Mouse (Mus musculus) heart, embryonic 11.5 days (tissue): ENCODE data around the gene Cenpu. TPM values are rescaled to one million over a fixed set of nuclear protein-coding genes. Genes with fewer than 3 reads are reported as not detected.

Source experiments
- ATAC-seq: fragments of 200-750 bp; cut with Nextera tagmentation; replicated peaks from 2 replicates; pipeline ENCODE4 v1.8.0; 2017; ENCODE audit warnings: moderate library complexity; ENCODE audit not compliant: insufficient number of reproducible peaks, low FRiP score, low TSS enrichment
- H3K27ac ChIP-seq: fragments of 300-500 bp; sonication (generic); 2 replicates; pipeline ENCODE4 v1.5.1; 2014; ENCODE audit warnings: mild to moderate bottlenecking, low read depth, low read length
- H3K27me3 ChIP-seq: fragments of 300-500 bp; sonication (generic); 2 replicates; pipeline ENCODE4 v1.6.1; 2014; ENCODE audit warnings: mild to moderate bottlenecking, low read length, mixed read lengths; ENCODE audit not compliant: control insufficient read depth, insufficient read depth
- H3K36me3 ChIP-seq: fragments of 300-500 bp; sonication (generic); 2 replicates; pipeline ENCODE4 v1.6.1; 2014; ENCODE audit warnings: mild to moderate bottlenecking, low read length, moderate library complexity, mixed read lengths; ENCODE audit not compliant: control insufficient read depth, insufficient read depth
- H3K4me1 ChIP-seq: fragments of 300-500 bp; sonication (generic); 2 replicates; pipeline ENCODE4 v1.6.1; 2014; ENCODE audit warnings: low read length; ENCODE audit not compliant: control insufficient read depth, insufficient read depth
- H3K4me2 ChIP-seq: fragments of 300-500 bp; sonication (generic); 2 replicates; pipeline ENCODE4 v1.6.1; 2014; ENCODE audit warnings: mild to moderate bottlenecking, moderate library complexity
- H3K4me3 ChIP-seq: fragments of 300-500 bp; sonication (generic); 2 replicates; pipeline ENCODE4 v1.5.1; 2014; ENCODE audit warnings: low read depth, low read length
- H3K9ac ChIP-seq: fragments of 300-500 bp; sonication (generic); 2 replicates; pipeline ENCODE4 v1.6.1; 2014; ENCODE audit warnings: mild to moderate bottlenecking, low read depth, low read length, moderate library complexity
- H3K9me3 ChIP-seq: fragments of 300-500 bp; sonication (generic); replicated peaks from 2 replicates; pipeline ENCODE4 v1.6.1; 2016; ENCODE audit warnings: low read length; ENCODE audit not compliant: control insufficient read depth
- WGBS: fragments of 180-500 bp; shearing (Covaris S2); extraction: QIAGEN DNeasy Blood & Tissue Kit; methylation state at CpG from one replicate; pipeline ENCODE4 v1.1.7; 2014; ENCODE audit not compliant: insufficient replicate concordance; 5-methylcytosine and 5-hydroxymethylcytosine counted together
- polyA plus RNA-seq: library from polyadenylated mRNA; unstranded; fragments of >200 nt; fragmentation: Nextera tagmentation; extraction: Ambion mirVana; gene quantifications from 2 replicates; pipeline ENCODE4 v1.2.1, GENCODE M21; 2014

Gene Cenpu
- polyA plus RNA-seq, 1 experiment from 2014 or later, result 18.4 TPM

DNA sequence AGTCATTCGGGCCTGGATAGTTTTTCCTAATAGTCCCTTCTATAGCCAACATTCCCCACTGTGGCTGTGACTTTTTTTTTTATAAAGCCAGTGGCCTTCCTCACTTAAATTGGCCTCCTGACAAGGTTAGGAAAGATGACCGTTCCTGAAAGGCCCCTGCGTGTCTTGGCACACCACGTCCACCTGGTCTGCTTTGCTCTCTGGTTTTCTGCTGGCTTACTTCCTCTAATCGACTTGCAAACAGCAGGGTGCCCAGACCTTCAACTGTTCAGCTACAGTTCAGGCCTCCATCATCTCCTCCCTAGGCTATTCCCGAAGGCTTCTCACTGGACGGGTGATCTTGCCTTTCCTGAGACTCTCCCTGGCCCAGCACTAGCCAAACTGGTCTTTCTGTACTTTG lies 76.1 kb downstream of the Cenpu start:
- no peak overlapping the region for H3K9ac ChIP-seq
- no peaks in the 10 kb centered on the region for H3K27me3 ChIP-seq
- 73% methylated on average over 7 of the region's 7 CpGs for WGBS
- H3K9me3 ChIP-seq, result no peaks in the 10 kb centered on the region
- no peak overlapping the region for H3K27ac ChIP-seq
- no peak for ATAC-seq
- H3K36me3 ChIP-seq, result peaks cover 6% of the 10 kb centered on the region; the same call in 1 of the 2 replicates
- H3K4me1 ChIP-seq, result 0 out of 2 replicates have a peak, but pooled peaks cover 4% of the 10 kb centered on the region
- no peak overlapping the region for H3K4me2 ChIP-seq
- no peak overlapping the region for H3K4me3 ChIP-seq

DNA sequence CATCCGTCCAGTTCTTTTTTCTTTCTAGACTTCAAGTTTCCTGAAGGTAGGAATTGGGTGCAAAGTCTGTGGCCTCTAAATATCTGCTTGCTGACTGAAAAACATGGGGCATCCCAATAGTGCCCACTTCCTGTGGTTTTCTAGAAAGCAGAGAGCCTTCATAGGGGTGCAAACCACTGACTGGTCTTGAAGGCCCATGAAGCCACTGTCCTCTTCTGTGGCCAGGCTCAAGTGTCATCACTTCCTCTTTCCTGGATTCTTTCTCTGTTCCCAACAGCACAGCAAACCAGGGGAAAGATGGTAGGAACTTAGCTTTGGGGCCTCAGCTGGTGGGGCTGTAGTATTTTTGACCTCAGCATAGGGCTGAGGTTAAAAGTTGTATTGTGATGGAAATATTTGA lies 76.8 kb downstream of the Cenpu start:
- Histone ChIP-seq H3K4me3 (no peak overlapping the region), H3K4me1 (0 out of 2 replicates have a peak, but pooled peaks cover 4% of the 10 kb centered on the region), H3K9ac (no peak overlapping the region), H3K4me2 (no peak overlapping the region), H3K27ac (no peak overlapping the region), H3K36me3 (peaks cover 10% of the 10 kb centered on the region; the same call in 1 of the 2 replicates), H3K27me3 (no peaks in the 10 kb centered on the region), H3K9me3 (no peaks in the 10 kb centered on the region)
- 79% methylated on average over 1 of the region's 1 CpGs for WGBS
- no peak for ATAC-seq

Other genes with a start within 250 kb of the Cenpu start
- 16.4 and 20.3 TPM in 2 replicates for gene Acsl1, start 81.0 kb upstream of the Cenpu start, polyA plus RNA-seq
- 9.7 and 10.8 TPM in 2 replicates for gene Primpol, start 65.2 kb downstream of the Cenpu start, polyA plus RNA-seq
- gene Casp3, start 65.3 kb downstream of the Cenpu start, polyA plus RNA-seq, result 49.2 and 59.2 TPM in 2 replicates
- gene Irf2, start 187.7 kb downstream of the Cenpu start, polyA plus RNA-seq, result 11.6 and 16.5 TPM in 2 replicates